Mouse (Mus musculus) neural tube, postnatal 0 days (tissue): Measurements from ENCODE around the gene Kat6b. TPM values are rescaled to one million over a fixed set of nuclear protein-coding genes. Genes with fewer than 3 reads are reported as not detected.

Source experiments
- polyA plus RNA-seq: library from polyadenylated mRNA; unstranded; fragments of >200 nt; fragmentation: Nextera tagmentation; extraction: Ambion mirVana; gene quantifications from 2 replicates; pipeline ENCODE4 v1.2.1, GENCODE M21; 2015

Gene Kat6b
- 14.0 and 15.4 TPM in 2 replicates for polyA plus RNA-seq

DNA sequence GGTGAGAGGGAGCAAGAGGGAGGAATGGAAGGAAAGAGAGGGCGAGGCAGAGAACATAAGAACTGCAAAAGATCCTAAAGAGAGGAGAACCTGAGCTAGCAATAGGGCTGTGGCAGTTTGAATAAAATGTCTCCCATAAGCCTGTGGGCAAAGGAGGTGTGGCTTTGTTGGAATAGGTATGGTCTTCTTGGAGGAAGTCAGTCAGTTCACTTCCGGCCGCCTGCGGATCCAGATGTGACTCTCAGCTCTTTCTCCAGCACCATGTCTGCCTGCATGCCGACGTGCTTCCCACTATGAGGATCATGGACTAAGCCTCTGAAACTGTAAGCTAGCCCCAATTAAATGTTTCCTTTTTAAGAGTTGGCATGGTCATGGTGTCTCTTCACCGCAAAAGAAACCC, at the start of gene Kat6b:
Kat6b (plus strand) TSS at position 204 of the 400 bp plus-strand sequence.

DNA sequence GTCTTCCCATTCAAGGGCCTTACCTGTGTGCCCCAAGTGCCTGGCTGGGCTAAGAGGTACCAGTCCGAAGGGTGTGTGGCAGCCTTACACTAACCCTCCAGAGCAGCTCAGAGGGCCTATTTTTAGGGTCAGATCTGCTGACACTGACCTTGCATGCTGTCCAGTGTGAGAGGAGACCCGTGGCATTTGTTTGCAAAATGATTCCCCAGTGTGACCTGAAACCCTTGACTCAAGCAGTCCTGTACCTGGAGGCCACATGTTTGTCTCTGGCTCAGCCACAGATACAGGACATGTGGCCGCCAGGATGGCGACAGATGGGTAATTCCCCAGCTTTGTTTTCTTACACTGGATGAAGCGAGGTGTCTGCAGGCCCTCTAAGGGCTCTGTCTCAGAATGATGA, 233.3 kb downstream of the Kat6b start, which contains the start of gene Dupd1:
Dupd1 (minus strand) TSS at position 91 of the 400 bp plus-strand sequence.

Other genes with a start within 250 kb of the Kat6b start
- 0.20 and 0.31 TPM in 2 replicates for gene Dupd1, start 233.1 kb downstream of the Kat6b start, polyA plus RNA-seq